Mouse (Mus musculus): Measurements from ENCODE around the gene Clec11a.

Gene Clec11a

DNA sequence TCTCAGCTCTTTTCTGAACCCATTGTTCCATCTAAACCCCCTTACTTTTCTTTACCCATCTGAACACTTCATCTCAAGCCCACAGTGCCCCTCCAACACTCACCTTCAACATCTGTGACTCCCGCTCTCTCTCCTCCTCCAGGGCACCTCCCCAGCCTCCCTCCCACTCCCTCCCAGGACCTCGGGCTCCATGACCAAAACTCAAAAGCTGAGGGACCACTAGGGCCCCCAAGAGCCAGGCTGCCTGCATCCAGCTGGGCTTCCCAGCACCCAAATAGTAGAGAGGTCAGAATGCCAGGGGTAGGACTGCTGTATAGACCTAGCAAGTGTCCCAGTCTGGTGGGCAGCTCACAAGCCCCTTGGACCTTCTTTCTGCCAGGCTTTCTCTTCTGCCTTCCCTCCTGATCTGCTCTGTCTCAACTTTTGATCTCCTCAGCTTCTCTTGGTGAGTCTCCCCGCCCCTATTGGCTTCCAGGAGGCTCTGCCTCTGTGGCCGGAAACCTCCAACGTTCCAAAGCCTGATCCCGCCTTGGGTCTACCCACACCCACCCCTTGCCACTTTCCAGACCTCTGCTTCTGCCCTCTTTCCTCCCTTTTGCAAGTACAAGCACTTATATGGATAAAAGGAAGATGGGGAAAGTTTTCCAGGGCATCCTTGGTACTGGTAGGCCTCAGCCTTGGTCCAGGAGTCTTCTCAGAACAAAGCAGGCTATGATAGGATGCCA is at the start of gene Clec11a:
Gene Clec11a (minus strand): TSS at position 387 of the 725 bp plus-strand sequence.
- DNase-seq, result no peak

DNA sequence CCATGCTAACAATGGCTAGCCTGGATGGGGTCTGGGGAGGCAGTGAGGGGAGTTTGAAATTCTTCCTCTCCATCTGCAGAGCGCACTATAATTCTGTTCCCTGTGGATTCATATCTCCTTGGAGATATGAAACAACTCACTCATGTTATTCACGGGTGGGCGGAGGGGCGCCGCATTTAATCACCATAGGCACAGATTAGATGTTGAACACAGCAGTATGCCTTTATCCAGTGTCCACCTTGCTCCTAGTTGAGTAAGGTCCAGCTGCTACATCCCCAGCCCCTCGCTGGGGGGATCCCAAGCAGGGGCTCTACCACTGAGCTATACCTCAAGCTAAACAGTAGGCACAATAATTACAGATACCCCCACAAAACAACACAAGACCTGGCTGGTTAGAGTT is 48.7 kb upstream of the Clec11a start:
- peak; percentile 35 for DNase-seq

DNA sequence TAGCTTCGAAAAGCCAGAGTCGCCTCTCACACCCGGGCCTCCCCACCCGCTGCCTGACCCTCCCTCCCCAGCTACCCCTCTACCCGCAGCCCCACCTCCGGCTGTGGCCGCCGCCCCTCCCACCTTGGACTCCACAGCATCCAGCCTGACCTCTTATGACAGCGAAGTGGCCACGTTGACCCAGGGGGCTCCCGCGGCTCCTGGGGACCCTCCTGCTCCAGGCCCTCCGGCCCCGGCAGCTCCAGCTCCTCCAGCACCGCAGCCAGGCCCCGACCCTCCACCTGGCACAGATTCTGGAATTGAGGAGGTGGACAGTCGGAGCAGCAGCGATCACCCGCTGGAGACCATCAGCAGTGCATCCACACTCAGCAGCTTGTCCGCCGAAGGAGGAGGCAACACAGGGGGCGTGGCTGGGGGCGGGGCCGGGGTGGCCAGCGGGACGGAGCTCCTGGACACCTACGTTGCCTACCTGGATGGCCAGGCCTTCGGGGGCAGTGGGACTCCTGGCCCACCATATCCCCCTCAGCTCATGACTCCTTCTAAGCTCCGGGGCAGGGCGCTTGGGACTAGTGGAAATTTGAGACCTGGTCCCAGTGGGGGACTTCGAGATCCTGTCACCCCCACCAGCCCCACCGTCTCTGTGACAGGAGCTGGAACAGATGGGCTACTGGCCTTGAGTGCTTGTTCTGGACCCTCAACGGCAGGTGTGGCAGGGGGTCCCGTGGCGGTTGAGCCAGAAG is 47.1 kb upstream of the Clec11a start:
- peak; percentile 54 for DNase-seq

DNA sequence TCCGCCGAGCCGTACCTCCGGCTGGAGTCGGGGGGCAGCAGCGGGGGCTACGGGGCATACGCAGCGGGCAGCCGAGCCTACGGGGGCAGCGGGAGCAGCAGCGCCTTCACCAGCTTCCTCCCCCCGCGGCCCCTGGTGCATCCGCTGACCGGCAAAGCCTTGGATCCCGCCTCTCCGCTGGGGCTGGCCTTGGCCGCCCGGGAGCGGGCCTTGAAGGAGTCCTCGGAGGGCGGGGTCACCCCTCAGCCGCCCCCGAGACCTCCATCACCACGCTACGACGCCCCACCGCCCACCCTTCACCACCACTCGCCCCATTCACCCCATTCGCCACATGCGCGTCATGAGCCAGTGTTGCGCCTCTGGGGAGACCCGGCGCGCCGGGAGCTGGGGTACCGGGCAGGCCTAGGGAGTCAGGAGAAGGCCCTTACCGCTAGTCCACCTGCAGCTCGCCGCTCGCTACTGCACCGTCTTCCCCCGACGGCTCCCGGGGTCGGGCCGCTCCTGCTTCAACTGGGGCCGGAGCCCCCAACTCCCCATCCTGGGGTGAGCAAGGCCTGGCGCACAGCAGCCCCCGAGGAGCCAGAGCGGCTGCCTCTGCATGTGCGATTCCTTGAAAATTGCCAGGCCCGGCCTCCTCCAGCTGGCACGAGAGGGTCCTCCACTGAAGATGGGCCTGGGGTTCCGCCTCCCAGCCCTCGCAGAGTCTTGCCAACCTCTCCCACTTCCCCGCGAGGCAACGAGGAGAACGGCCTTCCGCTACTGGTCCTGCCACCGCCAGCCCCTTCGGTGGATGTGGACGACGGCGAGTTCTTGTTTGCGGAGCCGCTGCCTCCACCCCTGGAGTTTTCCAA is 46.3 kb upstream of the Clec11a start:
- DNase-seq, result peak; percentile 31

DNA sequence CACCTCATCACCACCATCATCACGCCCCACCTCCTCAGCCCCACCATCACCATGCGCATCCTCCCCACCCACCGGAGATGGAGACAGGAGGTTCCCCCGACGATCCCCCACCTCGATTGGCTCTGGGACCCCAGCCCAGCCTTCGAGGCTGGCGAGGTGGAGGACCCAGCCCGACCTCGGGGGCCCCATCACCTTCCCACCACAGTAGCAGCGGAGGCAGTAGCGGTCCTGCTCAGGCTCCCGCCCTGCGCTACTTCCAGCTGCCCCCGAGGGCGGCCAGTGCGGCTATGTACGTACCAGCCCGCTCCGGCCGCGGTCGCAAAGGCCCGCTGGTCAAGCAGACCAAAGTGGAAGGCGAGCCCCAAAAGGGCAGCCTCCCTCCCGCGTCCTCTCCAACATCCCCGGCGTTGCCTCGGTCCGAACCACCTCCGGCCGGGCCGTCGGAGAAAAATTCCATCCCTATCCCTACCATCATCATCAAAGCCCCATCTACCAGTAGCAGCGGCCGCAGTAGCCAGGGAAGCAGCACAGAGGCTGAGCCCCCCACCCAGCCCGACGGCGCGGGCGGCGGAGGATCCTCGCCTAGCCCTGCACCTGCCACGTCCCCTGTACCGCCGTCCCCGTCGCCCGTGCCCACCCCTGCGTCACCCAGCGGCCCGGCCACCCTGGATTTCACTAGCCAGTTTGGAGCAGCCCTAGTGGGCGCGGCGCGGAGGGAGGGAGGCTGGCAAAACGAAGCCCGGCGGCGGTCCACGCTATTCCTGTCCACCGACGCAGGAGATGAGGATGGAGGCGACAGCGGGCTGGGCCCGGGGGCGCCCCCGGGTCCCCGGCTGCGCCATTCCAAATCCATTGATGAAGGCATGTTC is 45.4 kb upstream of the Clec11a start:
- DNase-seq, result peak; percentile 36

DNA sequence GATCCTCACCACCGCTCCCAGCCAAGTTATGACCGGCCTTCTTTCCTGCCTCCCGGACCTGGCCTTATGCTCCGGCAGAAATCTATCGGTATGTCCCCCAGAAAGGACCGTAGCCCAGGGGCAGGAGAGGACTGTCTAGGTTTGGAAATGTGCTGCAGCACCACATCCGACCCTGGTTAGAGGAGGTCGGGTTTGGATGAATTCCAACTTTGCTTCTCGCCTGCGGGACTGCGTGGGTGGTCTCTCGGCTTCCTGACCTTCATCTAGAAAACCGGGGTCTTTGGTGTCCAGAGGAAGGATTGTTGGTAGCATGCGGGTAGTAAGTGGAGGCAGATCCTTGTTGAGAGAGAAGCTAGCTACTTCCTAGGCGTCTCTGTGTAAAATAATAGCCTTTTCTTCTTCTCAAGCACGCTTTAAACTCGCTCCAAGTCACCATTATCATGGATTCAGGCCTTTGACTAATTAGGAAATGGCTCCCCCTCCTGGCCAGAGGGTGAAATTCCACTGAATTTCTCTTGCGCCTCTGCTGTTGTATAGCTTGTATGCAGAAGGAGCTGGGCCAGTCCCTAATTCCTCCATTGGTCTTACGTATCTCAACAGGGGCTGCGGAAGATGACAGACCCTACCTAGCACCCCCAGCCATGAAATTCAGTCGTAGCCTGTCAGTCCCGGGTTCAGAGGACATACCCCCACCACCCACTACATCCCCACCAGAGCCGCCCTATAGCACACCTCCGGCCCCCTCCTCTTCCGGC is 44.4 kb upstream of the Clec11a start:
- peak; percentile 94 for DNase-seq

DNA sequence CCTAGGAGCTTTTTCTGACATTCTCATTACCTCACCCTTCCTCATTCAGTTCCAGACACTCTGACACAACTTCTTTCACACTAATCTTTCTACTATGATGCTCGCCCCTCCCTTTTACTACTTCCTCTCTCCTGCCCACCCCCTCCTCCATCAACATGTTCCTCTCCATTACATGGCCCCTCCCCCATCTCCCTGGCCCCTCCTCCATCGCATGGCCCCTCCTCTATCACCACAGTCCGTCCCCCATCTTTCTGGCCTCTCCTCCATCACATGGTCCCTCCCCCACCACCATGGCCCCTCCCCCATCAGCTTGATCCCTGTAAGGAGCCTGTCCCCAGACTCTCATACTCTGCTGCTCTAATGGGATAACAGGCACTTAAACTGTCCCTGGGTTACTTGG is 42.3 kb upstream of the Clec11a start:
- peak; percentile 31 for DNase-seq

DNA sequence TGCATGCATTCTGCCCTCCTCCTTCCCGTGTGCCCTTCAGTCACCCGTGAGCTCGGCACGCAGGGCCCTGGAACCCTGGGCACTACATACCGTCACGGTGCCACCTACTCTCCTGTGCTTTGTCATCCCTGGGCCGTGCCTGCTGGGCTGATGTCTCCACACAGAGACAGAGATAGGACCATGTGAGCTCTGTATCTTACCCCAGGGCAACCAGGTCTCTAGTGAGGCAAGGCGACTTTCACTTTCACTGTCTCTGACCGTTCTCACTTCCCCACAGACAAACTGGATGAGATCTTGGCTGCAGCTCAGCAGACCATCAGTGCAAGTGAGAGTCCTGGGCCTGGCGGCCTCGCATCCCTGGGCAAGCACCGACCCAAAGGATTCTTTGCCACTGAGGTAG is 37.9 kb upstream of the Clec11a start:
- no peak for DNase-seq

DNA sequence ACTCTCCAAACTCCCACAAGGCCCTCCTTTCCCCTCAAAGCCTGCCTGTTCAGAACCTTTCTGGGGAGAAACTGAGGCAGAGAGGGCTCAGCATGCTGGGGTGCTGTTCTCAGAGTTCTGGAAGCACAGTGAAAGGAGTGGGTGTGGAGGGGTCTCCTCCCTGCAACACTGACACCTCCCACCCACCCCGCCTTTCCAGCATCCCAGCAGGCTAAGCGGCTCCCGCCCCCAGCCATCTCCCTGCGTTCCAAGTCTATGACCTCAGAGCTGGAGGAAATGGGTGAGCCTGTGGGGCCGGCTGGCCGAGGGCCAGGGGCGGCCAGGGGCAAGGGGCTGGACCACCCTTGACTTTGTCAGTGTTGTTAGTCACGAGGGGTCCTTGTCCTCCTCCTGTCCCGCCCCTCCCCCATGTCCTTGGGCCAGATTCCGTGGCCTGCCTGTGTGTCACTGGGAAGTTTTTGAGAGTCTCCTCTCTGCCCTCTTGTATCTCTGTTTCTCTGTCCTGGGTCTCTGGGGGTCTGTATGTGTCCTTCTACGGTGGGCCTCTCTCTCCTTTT is 36.8 kb upstream of the Clec11a start:
- DNase-seq, result peak; percentile 60

DNA sequence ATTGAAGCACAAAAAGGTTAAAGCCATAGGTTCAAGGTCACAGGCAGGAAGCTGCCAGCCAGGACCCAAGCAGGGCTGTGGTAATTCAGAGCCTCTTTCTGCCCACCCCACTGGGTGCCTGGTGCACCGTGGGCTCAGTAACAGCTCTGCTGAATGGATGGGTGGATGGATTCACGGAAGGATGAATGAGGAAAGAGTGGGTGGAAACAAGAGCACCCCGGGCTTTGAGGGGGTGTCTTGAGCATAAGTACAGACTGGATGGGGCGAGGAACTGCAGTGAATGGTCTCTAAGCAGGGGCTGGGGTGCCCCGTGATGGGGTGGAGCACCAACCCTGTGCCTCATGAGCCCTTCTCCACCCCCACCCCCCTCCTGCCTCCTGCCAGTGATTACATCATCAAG is 35.0 kb upstream of the Clec11a start:
- no peak for DNase-seq

DNA sequence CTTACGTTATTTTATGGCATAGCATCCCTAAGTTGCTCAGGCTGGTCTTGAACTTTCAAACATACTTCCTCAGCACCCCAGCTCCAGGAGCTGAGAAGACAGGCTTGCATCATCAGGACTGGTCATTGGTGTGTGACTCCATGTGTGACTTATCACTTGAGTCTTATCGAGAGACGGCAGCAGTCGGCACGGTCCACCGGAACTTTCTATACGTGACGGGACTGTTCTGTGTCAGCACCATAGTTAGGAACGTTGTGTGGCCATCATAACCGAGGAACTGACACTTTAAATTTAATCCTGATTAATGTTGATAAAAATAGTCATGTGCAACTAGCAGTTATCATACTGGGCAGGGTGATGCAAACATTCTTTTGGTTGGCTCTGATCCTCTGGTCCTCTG is 34.4 kb upstream of the Clec11a start:
- no peak for DNase-seq

DNA sequence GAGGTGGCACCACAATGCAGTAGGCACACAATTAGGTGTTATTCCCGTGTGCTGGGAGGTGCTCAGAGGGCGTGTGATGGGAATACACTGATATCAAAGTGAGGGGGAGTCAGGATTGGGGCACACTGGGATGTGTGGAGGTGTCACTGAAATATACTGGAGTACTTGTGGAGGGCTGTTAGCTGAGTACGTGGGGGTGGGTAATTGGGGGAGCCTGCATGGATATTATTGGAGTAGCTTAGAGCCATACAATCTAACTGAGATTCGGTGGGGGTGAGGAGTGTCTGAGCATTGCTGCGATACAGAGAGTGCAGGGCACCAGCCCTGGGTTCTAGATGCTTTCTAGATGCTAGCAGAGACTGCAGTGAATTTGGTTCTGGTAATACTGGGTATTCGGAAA is 33.5 kb upstream of the Clec11a start:
- no peak for DNase-seq

DNA sequence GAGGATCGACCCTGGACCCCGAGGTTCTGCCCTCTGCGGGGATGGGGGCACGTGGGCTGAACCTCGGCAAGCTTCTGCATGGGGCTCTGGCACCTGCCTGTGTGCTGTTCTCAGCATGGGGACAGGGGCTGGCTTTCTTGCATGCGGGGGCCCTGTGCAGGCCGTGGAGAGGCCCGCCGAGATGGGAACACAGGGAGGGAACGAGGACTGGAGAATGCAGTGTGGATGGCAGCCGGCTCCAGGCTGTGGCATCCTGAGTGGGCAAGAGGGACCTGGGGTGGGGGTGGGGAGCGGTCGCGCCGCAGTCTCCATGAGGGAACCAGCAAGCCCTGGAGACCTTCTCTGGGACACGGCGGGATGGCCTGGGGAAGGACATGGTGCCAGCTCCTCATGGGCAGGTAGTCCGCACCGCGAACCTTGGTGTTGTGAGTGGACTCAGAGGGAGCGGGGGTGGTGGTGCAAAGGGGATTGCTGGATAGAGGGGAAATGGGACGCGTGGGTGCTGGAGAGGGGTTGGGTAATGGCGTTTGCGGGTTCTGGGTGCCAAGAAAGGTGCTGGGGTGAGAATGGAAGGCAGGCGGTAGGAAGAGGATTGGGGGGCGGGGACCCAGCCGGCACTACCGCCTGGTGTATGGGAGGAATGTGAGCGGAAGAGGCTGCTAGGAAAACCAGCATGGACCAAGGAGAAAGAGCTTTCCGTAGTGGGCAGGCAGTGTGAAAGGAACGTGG is 30.6 kb upstream of the Clec11a start:
- no peak for DNase-seq

DNA sequence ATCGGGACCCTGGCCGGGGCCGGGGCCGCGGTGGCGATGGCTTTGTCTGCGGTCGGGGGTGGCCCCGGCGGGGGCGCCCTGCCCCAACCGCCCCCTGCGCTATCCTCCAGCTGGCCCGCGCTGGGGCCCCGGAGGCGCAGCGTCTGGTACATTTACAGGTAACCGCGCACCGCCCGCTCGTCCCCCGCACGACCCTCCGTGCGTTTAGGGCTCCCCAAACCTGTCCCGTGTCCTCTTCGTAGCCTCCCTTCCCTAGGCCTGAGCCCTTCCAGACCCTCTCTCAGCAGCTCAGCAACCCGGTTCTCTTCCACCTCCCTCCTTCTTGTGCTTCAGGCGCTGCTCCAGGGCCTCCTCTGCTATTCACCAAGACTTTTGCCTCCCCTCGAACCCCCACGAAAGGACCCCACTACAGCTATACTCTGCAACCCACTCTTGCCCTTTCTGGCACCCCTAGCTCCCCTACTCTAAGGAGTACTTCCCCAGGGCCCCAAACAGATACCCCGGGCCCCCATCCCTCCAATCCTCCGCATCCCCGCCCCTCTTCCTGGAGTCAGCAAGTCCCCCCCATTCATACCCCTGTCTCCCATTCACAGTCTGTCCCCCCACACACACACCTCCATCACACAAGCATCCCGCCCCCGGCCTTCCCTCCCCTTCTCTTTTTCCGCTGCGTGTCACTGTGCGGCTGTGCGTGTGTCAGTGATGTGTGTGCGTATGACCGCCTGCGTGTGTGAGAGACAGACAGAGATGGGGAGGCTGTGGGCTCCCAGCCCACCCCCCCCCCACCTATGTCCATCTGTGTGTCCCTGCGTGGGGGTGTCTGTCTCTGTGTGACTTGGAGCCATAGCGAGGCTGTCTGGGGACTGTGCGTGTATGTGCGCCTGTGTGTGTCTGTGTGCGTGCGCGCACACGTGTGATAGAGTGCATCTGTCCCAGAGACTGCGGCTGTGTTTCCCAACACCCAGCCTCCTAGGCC is 29.6 kb upstream of the Clec11a start:
- peak; percentile 58 for DNase-seq

DNA sequence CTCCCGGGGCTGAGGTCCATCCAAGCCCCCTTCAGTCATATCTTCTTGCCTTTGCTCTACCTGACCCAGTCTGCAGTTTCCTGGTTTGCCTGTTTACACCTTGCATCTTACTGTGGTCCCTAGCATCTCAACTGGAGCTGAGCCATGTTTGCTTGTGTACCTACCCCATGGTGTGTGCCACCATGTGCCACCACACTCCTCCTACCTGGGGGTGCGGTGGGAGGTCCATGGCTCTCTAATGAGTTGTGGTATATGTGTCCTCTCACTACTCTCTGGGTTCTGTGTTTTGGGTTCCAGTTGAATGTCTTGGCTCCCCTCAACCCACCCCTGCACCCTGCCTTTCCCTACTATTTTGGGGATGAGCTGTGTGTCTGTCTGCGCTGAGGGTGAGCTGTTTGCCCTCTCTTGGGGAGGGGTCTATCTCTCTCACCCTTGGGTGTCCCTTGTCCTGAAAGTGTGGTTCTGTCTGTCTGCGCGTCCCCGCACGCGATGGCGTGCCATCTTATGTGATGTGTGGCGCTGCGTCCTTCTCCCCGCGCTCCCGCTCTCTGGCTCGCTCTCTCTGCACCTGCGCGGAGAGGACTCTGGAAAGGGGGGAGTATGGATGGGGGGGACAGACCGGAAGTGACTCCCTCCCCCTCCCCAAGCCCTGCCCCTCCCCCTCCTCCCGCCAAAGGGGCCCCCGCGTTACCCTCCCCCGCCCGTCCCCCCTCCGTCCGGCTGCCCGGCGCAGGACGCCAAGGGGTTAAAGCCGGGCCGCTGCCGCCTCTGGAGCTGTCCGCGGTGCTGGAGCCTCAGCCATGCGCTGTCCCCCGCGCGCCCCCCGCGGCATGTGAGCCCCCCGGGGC is 28.6 kb upstream of the Clec11a start:
- peak; percentile 75 for DNase-seq

DNA sequence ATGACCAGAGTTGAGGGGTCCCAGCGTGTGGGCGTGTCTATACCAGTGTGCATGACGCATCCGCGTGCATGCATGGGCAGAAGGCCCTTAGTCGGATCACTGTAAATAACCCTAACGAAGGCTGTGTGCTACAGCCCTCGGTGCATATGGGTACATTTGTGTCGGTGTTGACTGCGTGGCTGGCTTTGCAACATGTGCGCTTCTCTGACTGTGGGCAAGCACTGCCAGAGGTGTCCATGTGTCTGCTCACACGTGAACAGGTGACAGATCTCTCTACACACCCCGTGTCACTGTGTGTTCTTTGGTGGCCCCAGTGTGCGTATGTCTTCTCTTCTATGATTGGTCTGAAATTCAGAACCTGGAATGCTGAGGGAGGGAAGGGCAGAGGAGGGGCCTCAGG is 27.4 kb upstream of the Clec11a start:
- no peak for DNase-seq

DNA sequence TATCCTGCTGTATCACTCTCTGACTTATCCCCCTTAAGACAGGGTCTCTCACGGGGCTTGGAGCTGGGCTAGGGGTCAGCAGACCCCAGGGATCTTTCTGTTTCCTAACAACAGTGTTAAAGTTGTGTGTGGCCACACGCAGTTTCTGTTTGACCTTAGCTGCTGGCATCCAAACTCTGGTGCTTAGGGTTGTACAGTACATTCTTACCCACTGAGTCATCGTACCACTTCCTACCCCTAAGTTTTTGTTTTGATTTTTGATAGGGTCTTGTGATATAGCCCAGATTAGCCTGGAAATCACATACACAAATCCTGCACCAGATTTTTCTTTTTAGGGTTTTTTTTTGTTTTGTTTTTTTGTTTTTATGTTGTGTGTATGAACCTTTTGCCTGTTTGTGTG is 25.6 kb upstream of the Clec11a start:
- no peak for DNase-seq

DNA sequence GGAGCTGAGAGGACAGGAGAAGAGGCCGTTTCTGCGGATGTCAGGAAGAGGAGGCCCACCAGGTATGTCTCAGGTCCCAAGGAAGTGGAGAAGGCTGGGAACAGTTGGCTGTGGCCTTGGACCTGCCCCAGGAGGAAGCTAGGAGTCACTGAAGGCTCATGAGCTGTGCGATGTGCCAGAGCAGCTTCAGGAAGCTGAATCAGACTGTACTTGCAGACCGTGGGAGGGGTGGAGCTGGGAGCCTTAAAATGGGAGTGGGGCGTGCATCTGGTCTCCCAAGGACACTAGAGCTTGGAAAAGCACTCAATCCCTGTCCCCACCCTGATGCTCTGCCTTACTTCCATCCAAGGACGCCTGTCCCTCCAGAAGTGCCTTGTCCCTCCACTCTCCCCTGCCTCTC is 19.9 kb upstream of the Clec11a start:
- no peak for DNase-seq

DNA sequence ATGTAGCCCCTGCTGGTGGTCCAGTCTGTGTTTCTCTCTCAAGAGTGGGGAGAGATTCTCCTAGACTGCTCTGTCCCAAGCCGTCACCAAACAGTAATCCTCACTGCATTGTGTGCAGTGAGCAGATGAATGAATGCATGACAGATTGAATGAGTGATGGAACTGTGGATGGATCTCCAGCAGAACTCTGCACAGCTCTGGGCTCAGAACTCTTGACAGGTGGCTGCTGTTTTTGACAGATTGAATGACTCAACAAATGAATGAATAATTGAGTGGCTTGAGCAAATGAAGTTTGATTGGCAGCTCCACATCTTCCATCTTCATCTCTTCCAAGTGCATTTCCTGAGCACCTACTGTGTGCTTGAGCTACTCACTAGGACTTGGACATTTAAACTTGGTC is 15.6 kb upstream of the Clec11a start:
- DNase-seq, result no peak
